Mouse (Mus musculus) hindbrain, postnatal 0 days (tissue): ENCODE measurements around the gene Slamf9. TPM values are rescaled to one million over a fixed set of nuclear protein-coding genes. Genes with fewer than 3 reads are reported as not detected.

Experiments
- ATAC-seq: fragments of 200-750 bp; cut with Nextera tagmentation; 2 replicates; pipeline ENCODE4 v1.8.0; 2017; ENCODE audit warnings: mild to moderate bottlenecking, moderate TSS enrichment, moderate library complexity
- DNase-seq: peaks from one replicate; pipeline ENCODE4 v3.0.0-alpha.2; 2015; ENCODE audit warnings: low spot score
- H3K27ac ChIP-seq: fragments of 300-500 bp; sonication (generic); 2 replicates; pipeline ENCODE4 v1.5.1; 2014; ENCODE audit warnings: mild to moderate bottlenecking
- H3K27me3 ChIP-seq: fragments of 300-500 bp; sonication (generic); 2 replicates; pipeline ENCODE4 v1.6.1; 2014; ENCODE audit warnings: low read length, mixed read lengths; ENCODE audit not compliant: insufficient read depth
- H3K36me3 ChIP-seq: fragments of 300-500 bp; sonication (generic); 2 replicates; pipeline ENCODE4 v1.6.1; 2014; ENCODE audit warnings: low read length, mixed read lengths; ENCODE audit not compliant: insufficient read depth
- H3K4me1 ChIP-seq: fragments of 300-500 bp; sonication (generic); 2 replicates; pipeline ENCODE4 v1.6.1; 2014; ENCODE audit warnings: antibody characterized with exemption, low read length, mixed read lengths; ENCODE audit not compliant: insufficient read depth
- H3K4me2 ChIP-seq: fragments of 300-500 bp; sonication (generic); 2 replicates; pipeline ENCODE4 v1.6.1; 2014; ENCODE audit warnings: low read depth, mild to moderate bottlenecking, low read length, moderate library complexity, mixed read lengths
- H3K4me3 ChIP-seq: fragments of 300-500 bp; sonication (generic); 2 replicates; pipeline ENCODE4 v1.5.1; 2014; ENCODE audit warnings: low read length
- H3K9ac ChIP-seq: fragments of 300-500 bp; sonication (generic); replicated peaks from 2 replicates; pipeline ENCODE4 v1.6.1; 2014; ENCODE audit warnings: mild to moderate bottlenecking, low read length, moderate library complexity, mixed read lengths
- H3K9me3 ChIP-seq: fragments of 300-500 bp; sonication (generic); 2 replicates; pipeline ENCODE4 v1.6.1; 2016; ENCODE audit warnings: low read length, mixed read lengths
- CTCF ChIP-seq: IDR thresholded peaks from 2 replicates; pipeline ENCODE4 v1.5.1; 2016; ENCODE audit warnings: antibody characterized with exemption, control low read depth, low read depth
- WGBS: fragments of 180-500 bp; shearing (Covaris S2); extraction: QIAGEN DNeasy Blood & Tissue Kit; methylation state at CpG from one replicate; pipeline ENCODE4 v1.1.7; 2014; 5-methylcytosine and 5-hydroxymethylcytosine counted together
- polyA plus RNA-seq: library from polyadenylated mRNA; unstranded; fragments of >200 nt; fragmentation: Nextera tagmentation; extraction: Ambion mirVana; gene quantifications from 2 replicates; pipeline ENCODE4 v1.2.1, GENCODE M21; 2015
- total RNA-seq: library from RNA; depleted of rRNA; stranded (reverse); fragments of >200 nt; gene quantifications from 2 replicates; pipeline ENCODE4 v1.2.3, GENCODE M21; 2014

Slamf9 gene
- total and polyA plus RNA-seq, 2 experiments from 2014 or later = 0.39 TPM; not detected in 1

GRCm38 (mm10) chr1:172509983-172510382 is 34.8 kb downstream of the Slamf9 start:
- no peak for TF ChIP-seq CTCF
- H3K4me1 ChIP-seq = no peaks in the 10 kb centered on the region; the same call in none of the 2 replicates
- no peaks in the 10 kb centered on the region; the same call in 1 of the 2 replicates for H3K36me3 ChIP-seq
- no peak overlapping the region for H3K4me3 ChIP-seq
- H3K4me2 ChIP-seq = no peak overlapping the region
- no peak overlapping the region for H3K27ac ChIP-seq
- ATAC-seq = no peak
- no peak for DNase-seq
- H3K9me3 ChIP-seq = no peaks in the 10 kb centered on the region
- no peaks in the 10 kb centered on the region for H3K27me3 ChIP-seq
- 51% methylated on average over 8 of the region's 8 CpGs for WGBS
- H3K9ac ChIP-seq = no peak overlapping the region

- no peak for TF ChIP-seq CTCF
- 0 out of 2 replicates have a peak, but pooled peaks have one; percentile 8 for ATAC-seq
Measured at GRCm38 (mm10) chr1:172510421-172510972, 35.3 kb downstream of the Slamf9 start.

GRCm38 (mm10) chr1:172512962-172513361 is 37.8 kb downstream of the Slamf9 start:
- peak overlapping the region; percentile 13; the same call in 1 of the 2 replicates for H3K27ac ChIP-seq
- DNase-seq (no peak), ATAC-seq (peak; percentile 31; the same call in 1 of the 2 replicates)
- TF ChIP-seq CTCF = peak; percentile 16; the same call in 1 of the 2 replicates
- H3K4me2 ChIP-seq = no peak overlapping the region
- no peak overlapping the region for H3K9ac ChIP-seq
- H3K36me3 ChIP-seq = no peaks in the 10 kb centered on the region; the same call in 1 of the 2 replicates
- H3K4me3 ChIP-seq = no peak overlapping the region
- H3K4me1 ChIP-seq = no peaks in the 10 kb centered on the region; the same call in none of the 2 replicates
- no peaks in the 10 kb centered on the region for H3K9me3 ChIP-seq
- 37% methylated on average over 13 of the region's 13 CpGs for WGBS
- no peaks in the 10 kb centered on the region for H3K27me3 ChIP-seq

More at GRCm38 (mm10) chr1:172510421-172510972, 35.3 kb downstream of the Slamf9 start:
- Histone ChIP-seq H3K9me3 (no peaks in the 10 kb centered on the region), H3K4me2 (no peak overlapping the region), H3K36me3 (no peaks in the 10 kb centered on the region; the same call in 1 of the 2 replicates), H3K27ac (no peak overlapping the region), H3K9ac (no peak overlapping the region), H3K27me3 (no peaks in the 10 kb centered on the region), H3K4me1 (no peaks in the 10 kb centered on the region; the same call in none of the 2 replicates), H3K4me3 (no peak overlapping the region)
- DNase-seq = no peak
- 30% methylated on average over 13 of the region's 13 CpGs for WGBS

- no peak for TF ChIP-seq CTCF
- no peak for DNase-seq
- H3K27ac ChIP-seq = peak overlapping the region; percentile 13; the same call in 1 of the 2 replicates
Measured at GRCm38 (mm10) chr1:172513525-172514212, 38.5 kb downstream of the Slamf9 start.

GRCm38 (mm10) chr1:172514213-172514529 is 39.0 kb downstream of the Slamf9 start:
- no peaks in the 10 kb centered on the region; the same call in none of the 2 replicates for H3K4me1 ChIP-seq
- ATAC-seq (no peak), DNase-seq (no peak)
- H3K9me3 ChIP-seq = no peaks in the 10 kb centered on the region
- H3K27ac ChIP-seq = no peak overlapping the region
- 69% methylated on average over 4 of the region's 4 CpGs for WGBS
- no peaks in the 10 kb centered on the region for H3K36me3 ChIP-seq
- no peaks in the 10 kb centered on the region for H3K27me3 ChIP-seq
- H3K4me3 ChIP-seq = no peak overlapping the region
- no peak overlapping the region for H3K9ac ChIP-seq
- TF ChIP-seq CTCF = no peak
- H3K4me2 ChIP-seq = no peak overlapping the region

More at GRCm38 (mm10) chr1:172513525-172514212, 38.5 kb downstream of the Slamf9 start:
- H3K27me3 ChIP-seq = no peaks in the 10 kb centered on the region
- ATAC-seq = no peak
- no peaks in the 10 kb centered on the region for H3K9me3 ChIP-seq
- H3K36me3 ChIP-seq = no peaks in the 10 kb centered on the region
- no peaks in the 10 kb centered on the region; the same call in none of the 2 replicates for H3K4me1 ChIP-seq
- H3K4me3 ChIP-seq = no peak overlapping the region
- no peak overlapping the region for H3K9ac ChIP-seq
- H3K4me2 ChIP-seq = no peak overlapping the region
- 68% methylated on average over 17 of the region's 17 CpGs for WGBS

GRCm38 (mm10) chr1:172514551-172515268 is 39.6 kb downstream of the Slamf9 start:
- ATAC-seq (no peak), DNase-seq (no peak)
- WGBS = 74% methylated on average over 7 of the region's 7 CpGs
- H3K27me3 ChIP-seq = no peaks in the 10 kb centered on the region
- H3K9ac ChIP-seq = no peak overlapping the region
- no peak for TF ChIP-seq CTCF
- H3K27ac ChIP-seq = no peak overlapping the region
- H3K4me1 ChIP-seq = no peaks in the 10 kb centered on the region; the same call in none of the 2 replicates
- H3K9me3 ChIP-seq = no peaks in the 10 kb centered on the region
- no peak overlapping the region for H3K4me3 ChIP-seq
- H3K36me3 ChIP-seq = no peaks in the 10 kb centered on the region
- H3K4me2 ChIP-seq = no peak overlapping the region
